Mouse (Mus musculus) cerebellum, postnatal 36 days (tissue): Measurements from ENCODE around the gene Uts2.

ENCODE experiments used
- DNase-seq, 2 experiments: peaks; one replicate each; pipeline ENCODE4 v3.0.0; 2021 to 2022; ENCODE audit warnings: mixed read lengths in 2 of 2

The Uts2 gene

DNA sequence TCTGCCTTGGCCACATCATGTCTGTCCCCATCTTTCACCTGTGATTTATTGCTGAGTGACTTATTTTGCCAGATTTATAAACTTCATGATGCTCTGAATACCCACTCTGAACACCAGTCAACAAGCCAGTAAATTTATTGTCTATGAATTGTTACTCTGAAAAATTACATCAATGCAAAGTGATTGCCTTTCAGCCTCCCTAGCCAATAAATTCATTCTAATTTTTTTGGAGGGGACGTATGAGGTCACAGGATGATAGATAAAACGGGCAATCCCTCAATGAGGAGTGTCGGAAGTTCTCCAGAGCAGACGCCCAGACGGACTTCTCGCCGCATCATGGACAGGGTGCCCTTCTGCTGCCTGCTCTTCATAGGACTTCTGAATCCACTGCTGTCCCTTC lies at the start of gene Uts2:
Gene Uts2, plus strand, starts transcription at position 301 of the 400 bp plus-strand sequence.
- no peak for DNase-seq

DNA sequence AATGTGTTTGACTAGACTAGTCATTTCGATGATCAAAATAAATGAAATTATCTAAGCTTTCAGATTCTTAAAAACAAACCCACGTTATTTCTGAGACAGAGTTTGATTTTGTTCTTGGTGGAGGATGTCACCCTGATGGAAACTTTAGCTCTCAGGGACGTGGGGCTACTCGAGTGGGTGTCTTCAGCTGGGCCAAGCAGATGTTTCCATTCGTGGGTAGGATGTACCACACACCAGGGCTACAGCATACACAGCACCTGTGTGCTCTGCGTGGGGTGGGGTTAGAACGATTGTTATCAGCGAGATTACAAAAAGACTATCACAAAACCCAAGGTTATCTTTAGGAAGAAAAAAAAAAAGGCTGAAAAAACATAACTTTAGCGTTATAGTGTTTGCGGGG lies 45.9 kb upstream of the Uts2 start:
- DNase-seq: no peak

DNA sequence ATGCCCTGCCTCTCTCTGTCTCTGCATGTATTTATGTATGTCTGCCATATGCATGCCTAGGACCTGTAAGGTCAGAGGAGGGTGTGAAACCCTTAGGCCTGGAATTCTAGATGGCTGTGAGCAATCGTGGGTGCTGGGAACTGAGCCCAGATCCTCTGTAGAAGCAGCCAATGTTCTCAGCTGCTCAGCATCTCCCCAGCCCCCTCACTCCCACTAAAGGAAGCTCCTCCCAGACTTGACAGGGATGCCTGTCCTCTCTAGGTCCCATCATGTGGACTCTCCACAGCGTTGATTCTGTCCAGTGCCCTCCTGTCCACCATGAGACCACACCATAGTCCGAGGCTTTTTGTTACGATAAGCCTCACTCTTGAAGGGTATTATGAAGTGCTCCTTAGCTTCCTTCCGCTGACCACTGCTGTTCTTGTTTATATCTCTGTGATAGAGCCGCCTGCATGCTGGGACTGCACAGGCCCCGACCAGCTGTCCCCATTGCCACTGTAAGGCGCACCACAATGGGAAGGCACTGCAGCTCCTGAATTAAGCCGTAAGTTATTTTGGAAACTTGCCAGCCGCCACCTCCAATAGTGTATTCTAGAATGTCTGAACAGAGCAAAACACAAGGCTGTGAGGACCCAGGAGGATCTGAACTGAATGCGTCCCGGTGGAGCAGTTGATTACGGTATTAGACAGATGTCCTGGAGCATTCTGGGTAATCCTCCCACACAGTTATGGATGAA lies 40.4 kb upstream of the Uts2 start:
- no peak for DNase-seq

DNA sequence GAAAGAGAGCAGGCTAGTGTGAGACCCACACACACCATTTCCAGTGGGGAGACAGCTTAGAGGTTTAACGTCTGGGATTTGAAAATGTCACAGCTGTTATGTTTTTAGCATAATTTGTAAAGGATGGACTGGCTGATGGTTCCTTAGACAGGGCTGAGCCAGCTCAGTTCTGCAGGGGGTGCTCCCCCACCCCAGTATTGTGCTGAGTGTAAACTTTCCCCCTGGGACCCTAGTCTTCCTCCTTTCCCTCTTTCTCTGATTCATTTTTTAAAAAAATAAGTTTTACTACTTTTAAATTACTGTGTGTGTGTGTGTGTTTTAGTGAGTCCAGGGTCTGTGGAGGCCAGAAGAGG lies 39.8 kb upstream of the Uts2 start:
- no peak for DNase-seq

DNA sequence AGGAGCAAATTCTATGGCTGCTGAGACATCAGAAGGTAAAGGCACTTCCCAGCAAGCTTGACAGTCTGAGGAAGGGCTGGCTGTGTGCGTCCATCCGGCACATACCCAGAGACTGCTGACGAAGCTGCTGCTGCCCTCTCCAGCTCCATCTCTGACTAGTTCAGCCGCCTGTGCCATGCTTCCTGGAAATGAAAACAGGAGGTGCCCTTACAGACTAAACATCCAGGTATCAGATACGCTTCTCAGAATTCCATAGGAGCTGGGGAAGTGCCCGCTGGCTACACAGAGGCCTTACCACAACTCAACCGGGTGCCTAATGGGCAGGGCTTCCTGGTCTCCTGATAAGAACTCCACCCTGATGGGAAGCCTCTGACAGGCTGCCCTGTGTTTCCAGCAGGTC lies 38.4 kb upstream of the Uts2 start:
- DNase-seq: no peak

DNA sequence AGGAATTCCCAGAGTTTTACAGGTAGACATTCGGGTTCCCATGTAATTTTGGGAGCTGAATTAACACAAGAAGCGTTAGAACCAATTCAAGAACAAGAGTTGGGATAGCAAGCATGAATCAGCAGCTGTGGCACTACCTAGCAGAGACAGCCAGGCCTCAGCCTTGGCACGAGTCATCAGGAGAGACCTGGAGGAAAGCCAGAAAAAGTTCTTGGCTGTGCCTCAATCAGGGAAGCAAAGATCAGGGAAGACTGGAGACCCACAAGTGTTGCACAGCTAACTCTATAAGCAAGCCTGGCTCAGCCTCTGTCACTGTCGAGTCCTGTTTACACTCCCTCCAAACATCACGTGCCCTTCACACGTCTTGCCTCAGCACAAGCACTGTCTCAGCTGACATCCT lies 34.7 kb upstream of the Uts2 start:
- DNase-seq: no peak

DNA sequence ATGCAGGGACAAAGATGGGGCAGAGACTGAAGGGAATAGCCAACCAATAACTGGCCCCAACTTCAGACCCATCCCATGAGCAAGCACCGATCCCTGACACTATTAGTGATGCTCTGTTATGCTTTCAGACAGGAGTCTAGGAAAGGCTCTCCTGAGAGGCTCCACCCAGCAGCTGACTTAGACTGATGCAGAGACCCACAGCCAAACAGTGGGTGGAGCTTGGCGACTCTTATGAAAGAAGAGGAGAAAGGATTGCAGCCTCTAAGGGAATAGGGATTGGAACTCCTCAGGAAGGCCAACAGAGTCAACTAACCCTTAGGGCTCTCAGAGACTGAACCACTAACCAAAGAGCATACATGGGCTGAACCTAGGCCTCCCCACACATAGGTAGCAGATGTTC lies 33.2 kb upstream of the Uts2 start:
- no peak for DNase-seq

DNA sequence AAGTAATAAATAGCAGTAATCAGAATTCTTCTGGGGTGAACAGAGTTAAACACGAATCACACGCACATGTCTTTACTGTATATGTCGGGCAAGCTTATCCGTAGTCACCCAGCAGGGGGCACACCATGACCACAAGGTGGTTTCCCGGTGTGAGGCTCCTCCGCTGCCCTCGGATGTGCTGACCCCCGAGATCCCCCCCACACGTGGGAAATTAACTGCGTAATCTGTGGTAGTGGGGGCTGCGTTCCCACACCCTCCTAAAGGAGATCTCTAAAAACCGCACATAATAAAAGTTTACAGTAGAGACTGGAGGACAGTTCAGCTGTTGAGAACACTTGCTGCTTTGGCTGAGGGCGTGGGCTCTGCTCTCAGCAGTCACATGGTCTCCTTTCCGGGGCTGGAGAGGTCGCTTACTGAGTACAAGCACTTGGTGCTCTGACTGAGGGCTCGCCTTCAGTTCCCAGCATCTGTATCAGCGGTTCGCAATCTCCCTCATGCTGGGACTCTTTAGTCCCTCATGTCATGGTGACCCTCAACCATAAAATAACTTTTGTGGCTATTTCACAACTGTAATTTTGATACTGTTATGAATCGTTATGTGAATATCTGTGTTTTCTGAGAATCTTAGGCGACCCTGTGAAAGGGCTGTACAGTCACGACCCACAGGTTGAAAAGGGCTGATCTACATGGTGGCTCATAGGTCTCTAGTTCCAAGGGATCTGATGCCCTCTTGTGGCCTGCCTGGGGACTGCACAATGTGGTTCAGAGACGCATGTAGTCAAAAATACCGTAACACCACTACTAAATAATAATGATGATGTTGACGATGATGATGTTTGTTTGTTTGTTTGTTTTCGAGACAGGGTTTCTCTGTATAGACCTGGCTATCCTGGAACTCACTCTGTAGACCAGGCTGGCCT lies 32.0 kb upstream of the Uts2 start:
- peak; percentile 84 to 89 for DNase-seq

DNA sequence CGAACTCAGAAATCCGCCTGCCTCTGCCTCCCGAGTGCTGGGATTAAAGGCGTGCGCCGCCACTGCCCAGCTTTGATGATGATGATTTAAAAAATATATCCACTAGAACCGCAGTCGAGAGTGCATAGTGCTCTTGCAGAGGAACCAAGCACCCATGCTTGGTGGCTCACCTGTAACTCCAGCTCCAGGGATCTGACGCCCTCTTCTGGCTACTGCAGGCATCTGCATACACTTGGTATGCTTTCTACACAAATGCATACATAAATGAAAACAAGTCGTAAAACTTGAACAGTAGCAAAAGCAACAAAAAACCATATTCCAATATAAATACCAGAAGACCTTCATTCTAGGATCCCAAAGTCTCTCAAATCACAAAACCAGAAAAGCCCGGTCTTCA lies 31.3 kb upstream of the Uts2 start:
- DNase-seq: no peak

DNA sequence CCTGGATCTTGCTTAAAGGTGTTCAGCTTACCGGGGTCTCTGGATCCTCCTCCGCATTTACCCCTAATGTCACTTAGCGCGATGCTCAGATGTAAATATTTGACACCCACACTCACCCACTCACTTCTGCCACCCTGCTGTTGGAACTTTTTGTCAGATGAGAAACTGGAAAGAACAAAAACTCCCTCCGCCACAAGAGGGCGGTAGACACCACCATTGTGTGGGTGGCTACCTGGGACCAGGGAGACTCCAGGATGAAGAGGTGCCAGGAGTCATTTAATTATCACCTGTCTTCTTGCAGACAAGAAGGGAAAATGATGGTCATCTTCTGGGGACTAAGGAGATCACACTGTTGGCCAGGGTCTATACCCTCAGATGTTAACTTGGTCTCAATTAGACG lies 30.3 kb upstream of the Uts2 start:
- DNase-seq: peak; percentile 64 to 68

DNA sequence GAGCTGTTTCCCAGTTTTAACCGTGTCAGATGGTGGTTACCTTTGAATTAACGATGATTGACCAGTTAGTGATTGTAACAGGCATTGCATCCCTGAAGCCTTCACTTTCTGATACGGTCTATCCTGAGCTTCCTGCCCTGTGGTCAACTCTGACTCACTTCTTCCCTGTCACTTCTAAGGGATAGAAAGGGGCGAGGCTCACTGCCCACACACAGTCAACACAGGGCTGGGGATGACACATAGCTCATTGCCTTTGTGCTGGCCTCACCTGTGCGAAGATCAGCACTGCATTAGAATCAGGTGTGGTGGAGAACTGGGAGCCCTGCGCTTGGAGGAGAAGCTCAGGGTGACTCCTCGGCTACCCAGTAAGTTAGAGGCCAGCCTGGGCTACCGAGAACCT lies 27.9 kb upstream of the Uts2 start:
- DNase-seq: no peak

DNA sequence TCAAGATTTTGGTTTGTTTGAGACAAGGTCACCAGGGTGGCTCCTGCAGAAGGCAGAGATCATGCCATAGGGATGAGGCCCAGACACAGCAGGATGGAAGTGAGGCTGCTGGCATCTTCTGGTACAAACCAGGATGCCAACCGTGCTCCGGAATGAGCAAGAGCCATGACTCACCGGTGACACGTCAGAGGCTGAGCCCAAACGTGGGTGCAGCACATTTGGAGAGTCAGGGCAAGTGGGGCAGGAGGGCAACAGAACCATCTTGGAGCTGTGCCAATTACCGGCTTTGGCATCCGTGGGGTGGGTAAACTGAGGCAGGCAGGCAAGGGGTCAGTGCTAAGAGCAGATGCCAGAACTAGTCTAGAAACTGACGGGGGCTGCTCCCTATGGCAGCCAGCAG lies 23.6 kb upstream of the Uts2 start:
- no peak for DNase-seq

DNA sequence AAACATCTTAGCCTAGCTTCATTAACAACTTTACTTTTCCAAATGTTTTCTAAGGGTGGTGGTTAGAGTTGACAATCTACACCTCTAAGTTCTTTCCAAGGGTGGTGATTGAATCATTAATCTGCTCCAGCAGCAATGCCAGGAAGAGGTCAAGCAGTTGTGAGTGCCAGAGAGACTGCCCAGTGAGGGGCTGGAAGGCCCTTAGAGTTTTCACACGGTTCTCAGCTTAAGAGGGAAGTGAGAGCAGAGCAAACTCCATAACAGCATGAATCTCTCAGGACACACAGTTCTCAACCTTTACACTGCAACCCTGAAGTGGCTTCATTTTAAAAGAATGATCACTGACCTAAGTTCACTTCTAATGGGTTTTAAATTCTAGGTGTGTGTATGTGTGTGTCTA lies 21.8 kb upstream of the Uts2 start:
- DNase-seq: no peak

DNA sequence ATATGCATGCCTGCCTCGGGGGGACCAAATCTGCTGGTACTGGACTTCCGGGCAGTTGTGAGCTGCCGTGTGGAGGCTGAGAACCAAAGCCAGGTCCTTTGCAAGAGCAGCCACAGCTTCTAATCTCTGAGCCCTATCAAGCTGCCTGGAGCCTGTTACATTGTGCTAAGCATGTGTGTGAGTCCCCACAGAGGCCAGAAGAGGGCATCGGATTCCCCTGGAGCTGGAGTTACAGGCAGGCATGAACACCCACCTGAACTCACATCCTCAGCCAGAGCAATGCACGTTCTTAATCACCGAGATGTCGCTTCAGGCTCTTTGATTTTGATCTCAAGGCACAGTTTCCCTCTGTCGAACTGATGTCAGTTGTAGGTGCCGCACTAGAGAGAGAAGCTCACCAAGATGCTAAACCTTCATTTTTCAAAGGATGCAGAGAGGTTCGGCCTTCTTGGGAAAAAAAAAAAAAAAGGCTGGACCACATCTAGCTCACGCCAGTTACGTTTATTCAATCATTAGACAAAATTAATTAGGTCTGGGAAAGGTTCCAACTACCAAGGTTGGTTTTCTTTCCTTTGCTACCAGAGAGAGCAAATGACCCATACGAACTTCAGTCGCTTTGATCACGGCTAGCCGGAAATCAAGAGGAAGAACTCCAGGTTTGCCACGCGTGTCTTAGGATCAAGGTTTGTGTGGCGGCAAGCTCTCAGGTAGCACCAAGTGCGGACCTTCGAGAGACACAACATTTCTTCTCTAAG lies 18.6 kb upstream of the Uts2 start:
- no peak for DNase-seq

DNA sequence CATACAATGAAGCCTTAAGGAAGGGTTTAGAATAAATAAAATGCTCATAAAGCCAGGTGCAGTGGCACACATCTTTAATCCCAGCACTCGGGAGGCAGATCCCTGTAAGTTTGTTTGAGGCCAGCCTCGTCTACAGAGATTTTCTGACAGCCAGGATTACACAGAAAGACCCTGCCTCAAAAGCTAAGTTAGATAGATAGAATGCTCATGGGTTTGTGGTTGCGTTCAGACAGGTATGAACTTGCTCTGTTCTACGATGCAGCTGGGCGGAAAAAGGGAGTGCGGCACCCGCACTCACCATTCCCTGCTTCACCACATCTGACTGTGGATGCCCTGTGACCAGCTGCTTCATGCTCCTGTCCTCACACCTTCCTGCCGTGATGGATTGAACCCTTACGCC lies 17.4 kb upstream of the Uts2 start:
- no peak for DNase-seq

DNA sequence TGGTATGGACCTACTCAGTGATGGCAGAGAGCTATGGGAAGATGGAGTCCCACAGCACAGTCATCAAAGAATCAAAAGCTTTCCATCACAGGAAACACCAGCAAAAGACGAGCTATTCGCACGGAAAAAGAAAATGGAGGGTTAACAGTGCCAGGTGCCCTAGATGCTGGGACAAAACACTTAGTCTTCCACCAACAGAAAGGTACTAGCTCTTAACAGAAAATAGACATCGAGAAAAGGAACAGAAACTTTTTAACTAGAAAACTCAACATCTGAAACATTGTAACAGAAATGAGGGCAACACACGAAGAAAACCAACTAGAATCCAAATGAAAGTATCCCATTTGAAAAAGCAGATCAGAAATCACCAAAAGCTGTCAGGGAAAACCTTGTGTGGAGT lies 16.7 kb upstream of the Uts2 start:
- DNase-seq: no peak

DNA sequence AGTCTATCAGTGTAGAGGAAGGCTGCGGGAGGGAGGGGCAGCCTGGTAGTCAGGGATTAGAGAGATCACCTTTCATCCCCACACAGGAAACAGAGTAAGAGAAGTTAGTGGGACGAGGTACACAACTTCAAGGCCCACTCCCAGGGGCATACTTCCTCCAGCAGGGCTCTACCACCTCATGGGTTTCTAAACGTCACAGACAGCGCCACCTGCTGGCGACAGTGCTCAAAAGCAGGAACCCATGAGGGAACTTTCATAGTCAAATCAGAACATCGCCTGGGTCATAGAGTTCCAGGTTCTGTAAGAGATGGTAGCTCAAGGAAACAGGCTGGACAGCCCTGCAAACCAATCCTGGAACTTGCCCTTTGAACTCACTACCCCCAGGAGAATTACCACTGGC lies 6.7 kb upstream of the Uts2 start:
- DNase-seq: no peak

DNA sequence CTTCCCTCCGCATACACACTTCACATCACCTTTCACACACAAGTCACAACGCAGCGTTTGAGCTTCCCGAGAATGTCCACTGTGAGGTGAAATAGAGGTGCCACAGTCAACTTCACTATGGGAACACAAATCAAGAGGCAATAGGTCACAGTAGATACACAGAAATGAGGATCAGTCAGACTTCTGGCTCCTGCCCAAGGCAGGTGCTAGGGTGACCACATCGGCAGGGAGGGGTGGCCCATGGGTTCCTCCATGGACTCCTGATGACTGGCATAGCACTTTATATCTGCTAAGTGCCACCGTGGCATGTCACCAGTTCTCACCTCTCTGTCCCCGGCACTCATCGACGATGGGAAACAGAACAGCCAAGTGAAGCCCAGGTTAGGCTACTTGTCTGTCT lies 1.7 kb downstream of the Uts2 start:
- no peak for DNase-seq

DNA sequence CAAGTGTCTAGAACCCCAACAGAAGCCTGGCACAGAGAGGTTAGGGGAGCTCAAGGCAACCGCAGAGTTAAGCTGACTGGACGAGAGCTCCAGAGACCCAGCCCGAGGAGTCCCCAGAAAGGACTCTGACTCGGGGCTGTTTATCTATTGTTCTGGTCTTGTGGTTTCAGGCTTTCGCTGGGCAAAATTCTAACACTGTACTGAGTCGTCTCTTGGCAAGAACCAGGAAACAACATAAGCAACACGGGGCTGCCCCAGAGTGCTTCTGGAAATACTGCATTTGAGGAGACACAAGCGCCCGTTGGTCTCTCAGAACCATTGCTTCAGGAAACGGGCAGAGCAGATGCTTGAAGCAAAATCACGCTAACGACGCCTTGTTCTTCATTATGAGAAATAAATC lies 4.5 kb downstream of the Uts2 start:
- DNase-seq: no peak

DNA sequence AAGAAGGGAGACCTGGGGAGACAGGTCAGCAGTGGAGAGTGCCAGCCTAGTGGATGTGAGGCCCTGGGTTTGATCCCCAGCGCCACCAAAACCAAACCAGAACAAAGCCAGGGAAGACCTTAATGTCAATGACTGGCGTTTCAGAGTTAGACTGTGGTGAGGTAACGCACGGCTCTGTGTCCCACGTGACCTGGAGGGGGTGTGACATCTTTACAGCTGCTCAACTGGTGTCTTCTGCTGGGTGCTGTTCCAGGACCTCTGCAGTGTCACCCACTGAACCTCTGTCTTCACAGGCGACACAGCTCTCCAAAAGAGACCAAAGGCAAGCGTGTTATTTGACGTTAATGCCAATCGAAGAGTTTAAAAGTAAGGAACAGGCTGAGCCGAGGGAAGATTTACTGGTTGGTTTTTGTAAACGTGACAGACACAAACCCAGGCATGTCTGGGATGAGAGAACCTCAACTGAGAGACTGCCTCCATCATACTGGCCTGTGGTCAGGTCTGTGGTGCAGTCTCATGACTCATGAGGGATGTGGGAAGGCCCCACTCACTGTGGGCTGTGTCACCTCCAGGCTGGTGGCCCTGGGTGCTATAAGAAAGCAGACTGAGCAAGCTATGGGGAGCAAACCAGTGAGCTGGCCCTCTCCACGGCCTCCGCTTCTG lies 8.9 kb downstream of the Uts2 start:
- no peak for DNase-seq

DNA sequence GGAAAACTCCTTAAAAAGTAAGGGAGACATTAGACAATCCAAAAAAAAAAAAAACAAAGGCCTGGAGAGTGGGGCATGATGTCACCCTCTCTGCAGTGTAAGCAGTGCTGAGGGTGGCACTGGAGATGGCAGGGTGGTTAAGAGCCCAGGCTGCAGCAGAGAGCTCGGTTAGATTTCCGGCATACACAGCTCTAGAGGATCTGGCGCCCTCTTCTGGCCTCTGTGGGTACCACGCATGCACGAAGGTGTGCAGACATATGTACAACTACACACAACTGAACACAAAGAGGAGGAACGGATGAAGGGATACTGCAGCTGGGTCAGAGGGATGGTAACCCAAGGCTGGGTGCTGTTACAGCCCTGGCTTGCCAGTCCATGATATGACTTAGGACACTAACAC lies 10.0 kb downstream of the Uts2 start:
- peak; percentile 17 to 30 for DNase-seq

DNA sequence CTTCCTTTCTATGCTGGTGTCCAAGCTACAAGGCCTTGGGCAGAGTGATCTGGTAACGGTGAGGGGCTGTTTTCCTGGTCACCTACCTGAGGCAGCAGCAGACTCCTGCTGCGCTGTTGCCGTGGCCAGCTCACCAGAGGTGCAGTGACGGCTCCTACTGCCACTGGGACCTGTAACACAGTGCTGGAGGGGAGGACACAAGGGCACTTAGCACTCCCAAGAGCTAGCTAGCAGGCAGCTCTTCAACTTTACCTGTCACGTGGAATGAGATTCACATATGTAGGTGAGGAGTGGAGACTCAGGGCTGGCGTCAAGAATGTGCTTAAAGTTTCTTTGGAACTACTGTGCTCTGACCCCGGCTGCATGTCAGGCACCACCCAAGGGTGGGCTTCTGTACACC lies 13.4 kb downstream of the Uts2 start:
- DNase-seq: no peak

DNA sequence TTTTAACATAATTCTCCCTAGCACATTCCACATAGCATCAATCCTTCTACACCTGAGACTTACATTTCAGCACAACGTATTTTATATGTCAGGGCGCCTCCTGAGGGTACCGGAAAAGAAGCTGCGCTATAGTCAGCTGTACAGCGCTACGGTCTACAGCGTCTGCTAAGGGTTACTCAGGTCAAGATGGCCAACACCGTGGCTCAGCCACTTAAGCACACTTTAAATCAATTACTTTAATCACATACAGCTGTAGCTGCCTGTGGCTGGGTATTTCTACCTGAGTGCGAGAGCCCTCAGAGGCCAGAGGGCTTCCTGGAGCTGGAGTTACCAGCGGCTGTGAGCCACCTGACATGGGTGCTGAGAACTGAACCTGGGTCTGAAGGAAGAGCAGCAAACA lies 19.0 kb downstream of the Uts2 start:
- no peak for DNase-seq
